ENCODE assay signal across 24 mouse cellular contexts in genomic region chr1:60865167-60865566, GRCm38 (mm10). TPM values are rescaled to one million over a fixed set of nuclear protein-coding genes. Genes with fewer than 3 reads are reported as not detected.
DNase-seq lines count a peak whose midpoint lies in the region; ATAC-seq and TF ChIP-seq lines count a peak whose summit lies in the region.
"Had no signal": no experiment of that assay in that cellular context is flagged by ENCODE, and none has a peak within 500 bp of the region (broad histone marks: within the 10 kb centered on the region; RNA-seq: fewer than 3 reads in every experiment).

No protein-coding gene starts in this region.

- no peak overlapping the region for H3K27ac ChIP-seq in hindbrain, postnatal 0 days
- H3K27ac ChIP-seq: embryonic facial prominence, embryonic 12.5 days; forebrain, embryonic 12.5 days; hindbrain, embryonic 14.5 days had no signal

- intact Hi-C loops in heart, postnatal 36 days (cut with DNase I): loop anchor here (10.0 kb wide), 1 partner anchor 680 kb away; the partner anchor contains the start of gene Nbeal1

- H3K4me3 ChIP-seq in hindbrain, postnatal 0 days (ENCODE audit: low read length): no peak overlapping the region
- H3K4me3 ChIP-seq: embryonic facial prominence, embryonic 12.5 days; forebrain, embryonic 12.5 days; heart, embryonic 12.5 days had no signal

- H3K27me3 ChIP-seq in hindbrain, postnatal 0 days (ENCODE audit: insufficient read depth, low read length): no peaks in the 10 kb centered on the region
- H3K27me3 ChIP-seq: embryonic facial prominence, embryonic 12.5 days; forebrain, embryonic 12.5 days; heart, embryonic 12.5 days had no signal

- ATAC-seq in granulocyte monocyte progenitor cell, adult 5-6 weeks (replicated peaks; ENCODE audit: poor library complexity, severe bottlenecking): peak; percentile 60
- 0 out of 2 replicates have a peak, but pooled peaks have one; percentile 23 for ATAC-seq in monocyte, adult 5-6 weeks (replicated peaks; ENCODE audit: insufficient number of reproducible peaks, low FRiP score, low TSS enrichment, poor library complexity, severe bottlenecking)
- no peak for ATAC-seq in hindbrain, postnatal 0 days
- ATAC-seq: forebrain, embryonic 16.5 days; intestine, postnatal 0 days had no signal

- H3K4me2 ChIP-seq in hindbrain, postnatal 0 days (ENCODE audit: low read depth, low read length): no peak overlapping the region
- H3K4me2 ChIP-seq: embryonic facial prominence, embryonic 12.5 days; forebrain, embryonic 12.5 days; heart, embryonic 12.5 days; hindbrain, embryonic 14.5 days had no signal

- no peaks in the 10 kb centered on the region for H3K9me3 ChIP-seq in hindbrain, postnatal 0 days (ENCODE audit: low read length)
- H3K9me3 ChIP-seq: embryonic facial prominence, embryonic 12.5 days; forebrain, embryonic 12.5 days; heart, embryonic 12.5 days had no signal

- DNase-seq in heart, adult 11 months: peak; percentile 88
- DNase-seq in heart, postnatal 36 days: no peak
- peak; percentile 41 for DNase-seq in A20 (ENCODE audit: low read depth, low spot score)
- DNase-seq in urinary bladder, postnatal 36 days (ENCODE audit: low spot score in 2 of 2): no peak
- DNase-seq in kidney, postnatal 10 days: no peak
- no peak for DNase-seq in hindbrain, postnatal 0 days (ENCODE audit: low spot score)
- DNase-seq: adrenal gland, adult 2 months; adrenal gland, postnatal 25 days; cerebellum, adult 11 months; cerebellum, adult 8-10 months; cerebellum, postnatal 14 days; gastrocnemius, postnatal 25 days; heart, adult 18-20 months had no signal

- peaks cover 5% of the 10 kb centered on the region; the same call in 1 of the 2 replicates for H3K4me1 ChIP-seq in hindbrain, postnatal 0 days (ENCODE audit: insufficient read depth, low read length)

- H3K9ac ChIP-seq in hindbrain, postnatal 0 days (replicated peaks; ENCODE audit: low read length): no peak overlapping the region
- H3K9ac ChIP-seq: embryonic facial prominence, embryonic 12.5 days; forebrain, embryonic 12.5 days; heart, embryonic 12.5 days; hindbrain, embryonic 14.5 days had no signal

- 95% methylated on average over 2 of the region's 2 CpGs for WGBS in hindbrain, postnatal 0 days

- TF ChIP-seq CTCF in hindbrain, postnatal 0 days (IDR thresholded peaks at IDR 0.05; ENCODE audit: low read depth): no peak

- no peaks in the 10 kb centered on the region for H3K36me3 ChIP-seq in hindbrain, postnatal 0 days (ENCODE audit: insufficient read depth, low read length)
- H3K36me3 ChIP-seq: embryonic facial prominence, embryonic 12.5 days; forebrain, embryonic 12.5 days; heart, embryonic 12.5 days had no signal

RNA-seq across cellular contexts. Expression of gene Ctla4, which starts 21.6 kb away (rescaled TPM):
- 1 to 10 TPM in 1 of 2 experiments, under 1 TPM in 1; 1.00 to 1.1 TPM for total RNA-seq in heart, postnatal 36 days (2021)
- not detected in 2 replicates for total RNA-seq in granulocyte monocyte progenitor cell, adult 5-6 weeks (2014; fragmentation: Nextera tagmentation)
- total RNA-seq in granulocyte monocyte progenitor cell, adult 5-6 weeks (2017): not detected in 2 replicates
- 10.5 to 25.9 TPM (median 12.5 TPM) in 3 replicates for total RNA-seq in monocyte, adult 5-6 weeks (2017)
- total RNA-seq in hindbrain, postnatal 0 days (2014; rRNA removed): not detected in 2 replicates
- polyA plus RNA-seq in hindbrain, postnatal 0 days (2015; fragmentation: Nextera tagmentation; extraction: Ambion mirVana): not detected in 2 replicates
- total RNA-seq: adrenal gland, adult 2 months; ES-E14; gastrocnemius, postnatal 25 days had no signal
- polyA plus RNA-seq: embryonic facial prominence, embryonic 12.5 days; forebrain, embryonic 12.5 days; forebrain, embryonic 16.5 days; frontal cortex, adult 2 months; heart, embryonic 12.5 days; heart, postnatal 0 days; hindbrain, embryonic 14.5 days; intestine, postnatal 0 days had no signal

Comparison
In these comparisons a context has a peak if more than half of its experiments do, and no peak if none do; other contexts are left out.
1. DNase-seq: peak in heart, adult 11 months (single experiment) and A20 (single experiment); none in heart, postnatal 36 days (0 of 2), urinary bladder, postnatal 36 days (0 of 2), kidney, postnatal 10 days (single experiment) and hindbrain, postnatal 0 days (single experiment).